Mouse (Mus musculus) neural tube, embryonic 14.5 days (tissue): Measurements from ENCODE around the gene Nedd9. TPM values are rescaled to one million over a fixed set of nuclear protein-coding genes. Genes with fewer than 3 reads are reported as not detected.

ENCODE experiments used
- ATAC-seq: fragments of 200-750 bp; cut with Nextera tagmentation; 2 replicates; pipeline ENCODE4 v1.8.0; 2017; ENCODE audit warnings: low read depth, mild to moderate bottlenecking, moderate TSS enrichment, moderate library complexity
- H3K27ac ChIP-seq: fragments of 300-500 bp; sonication (generic); 2 replicates; pipeline ENCODE4 v1.5.1; 2014; ENCODE audit warnings: low read depth, mild to moderate bottlenecking, control low read depth, low read length, moderate library complexity, mixed read lengths
- H3K27me3 ChIP-seq: fragments of 300-500 bp; sonication (generic); 2 replicates; pipeline ENCODE4 v1.6.1; 2014; ENCODE audit warnings: low read length; ENCODE audit not compliant: control insufficient read depth, insufficient read depth
- H3K36me3 ChIP-seq: fragments of 300-500 bp; sonication (generic); 2 replicates; pipeline ENCODE4 v1.6.1; 2014; ENCODE audit warnings: low read length, mixed read lengths; ENCODE audit not compliant: control insufficient read depth, insufficient read depth
- H3K4me1 ChIP-seq: fragments of 300-500 bp; sonication (generic); 2 replicates; pipeline ENCODE4 v1.6.1; 2014; ENCODE audit warnings: low read length; ENCODE audit not compliant: control insufficient read depth, insufficient read depth
- H3K4me2 ChIP-seq: fragments of 300-500 bp; sonication (generic); 2 replicates; pipeline ENCODE4 v1.6.1; 2014; ENCODE audit warnings: mild to moderate bottlenecking, low read depth, low read length, control low read depth
- H3K4me3 ChIP-seq: fragments of 300-500 bp; sonication (generic); 2 replicates; pipeline ENCODE4 v1.5.1; 2014; ENCODE audit warnings: low read depth, low read length, control low read depth, mixed read lengths
- H3K9ac ChIP-seq: fragments of 300-500 bp; sonication (generic); replicated peaks from 2 replicates; pipeline ENCODE4 v1.6.1; 2014; ENCODE audit warnings: low read depth, mild to moderate bottlenecking, control low read depth, low read length, mixed read lengths
- H3K9me3 ChIP-seq: fragments of 300-500 bp; sonication (generic); 2 replicates; pipeline ENCODE4 v1.6.1; 2016; ENCODE audit warnings: low read length; ENCODE audit not compliant: control insufficient read depth
- WGBS: fragments of 180-500 bp; shearing (Covaris S2); extraction: QIAGEN DNeasy Blood & Tissue Kit; methylation state at CpG from one replicate; pipeline ENCODE4 v1.1.7; 2014; 5-methylcytosine and 5-hydroxymethylcytosine counted together
- polyA plus RNA-seq: library from polyadenylated mRNA; unstranded; fragments of >200 nt; fragmentation: Nextera tagmentation; extraction: Ambion mirVana; gene quantifications from 2 replicates; pipeline ENCODE4 v1.2.1, GENCODE M21; 2014

Gene Nedd9
- polyA plus RNA-seq, 1 experiment from 2014 or later, result 15.1 TPM

- Histone ChIP-seq H3K9me3 (no peaks in the 10 kb centered on the region), H3K27me3 (no peaks in the 10 kb centered on the region), H3K4me1 (no peaks in the 10 kb centered on the region; the same call in 1 of the 2 replicates), H3K9ac (no peak overlapping the region), H3K4me3 (no peak overlapping the region), H3K27ac (no peak overlapping the region), H3K36me3 (no peaks in the 10 kb centered on the region), H3K4me2 (no peak overlapping the region)
- WGBS, result 84% methylated on average over 7 of the region's 7 CpGs
- no peak for ATAC-seq
These were observed 155.4 kb downstream of the Nedd9 start for GRCm38 (mm10) chr13:41331671-41332340.

- no peaks in the 10 kb centered on the region; the same call in 1 of the 2 replicates for H3K4me1 ChIP-seq
- ATAC-seq, result no peak
- no peaks in the 10 kb centered on the region for H3K9me3 ChIP-seq
- no peak overlapping the region for H3K4me3 ChIP-seq
- H3K27ac ChIP-seq, result no peak overlapping the region
- no peak overlapping the region for H3K9ac ChIP-seq
- no peaks in the 10 kb centered on the region for H3K36me3 ChIP-seq
- 80% methylated on average over 11 of the region's 11 CpGs for WGBS
- H3K27me3 ChIP-seq, result no peaks in the 10 kb centered on the region
- H3K4me2 ChIP-seq, result no peak overlapping the region
These were observed 156.4 kb downstream of the Nedd9 start for GRCm38 (mm10) chr13:41330589-41331345.

DNA sequence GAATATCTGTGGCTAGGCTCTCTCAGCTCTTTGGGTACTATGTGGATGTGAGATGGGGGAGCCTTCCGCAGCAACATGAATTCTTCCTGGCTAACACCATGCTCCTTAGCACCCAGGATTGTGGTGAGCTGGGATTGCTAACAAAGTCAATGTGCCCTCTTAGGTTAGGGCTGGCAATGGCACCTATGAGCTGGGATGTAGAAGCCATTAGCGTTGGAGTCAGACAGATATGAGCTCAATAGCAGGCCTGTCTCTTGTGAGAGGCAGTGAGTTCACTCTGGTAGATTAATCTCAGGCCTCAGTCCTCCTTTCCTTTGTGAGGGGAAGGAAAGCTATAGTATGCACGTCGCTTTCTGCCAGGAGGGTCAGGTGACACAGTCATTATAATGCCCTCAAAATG is 157.1 kb downstream of the Nedd9 start:
- 85% methylated on average over 4 of the region's 4 CpGs for WGBS
- Histone ChIP-seq H3K4me1 (no peaks in the 10 kb centered on the region; the same call in 1 of the 2 replicates), H3K4me2 (no peak overlapping the region), H3K9ac (no peak overlapping the region), H3K27ac (no peak overlapping the region), H3K27me3 (no peaks in the 10 kb centered on the region), H3K9me3 (no peaks in the 10 kb centered on the region), H3K4me3 (no peak overlapping the region), H3K36me3 (no peaks in the 10 kb centered on the region)
- no peak for ATAC-seq

GRCm38 (mm10) chr13:41328481-41328880 is 158.7 kb downstream of the Nedd9 start:
- no peak for ATAC-seq
- Histone ChIP-seq H3K9ac (no peak overlapping the region), H3K36me3 (no peaks in the 10 kb centered on the region), H3K27ac (no peak overlapping the region), H3K27me3 (no peaks in the 10 kb centered on the region), H3K4me2 (no peak overlapping the region), H3K9me3 (no peaks in the 10 kb centered on the region), H3K4me1 (no peaks in the 10 kb centered on the region; the same call in 1 of the 2 replicates), H3K4me3 (no peak overlapping the region)
- WGBS, result 29% methylated on average over 2 of the region's 2 CpGs

DNA sequence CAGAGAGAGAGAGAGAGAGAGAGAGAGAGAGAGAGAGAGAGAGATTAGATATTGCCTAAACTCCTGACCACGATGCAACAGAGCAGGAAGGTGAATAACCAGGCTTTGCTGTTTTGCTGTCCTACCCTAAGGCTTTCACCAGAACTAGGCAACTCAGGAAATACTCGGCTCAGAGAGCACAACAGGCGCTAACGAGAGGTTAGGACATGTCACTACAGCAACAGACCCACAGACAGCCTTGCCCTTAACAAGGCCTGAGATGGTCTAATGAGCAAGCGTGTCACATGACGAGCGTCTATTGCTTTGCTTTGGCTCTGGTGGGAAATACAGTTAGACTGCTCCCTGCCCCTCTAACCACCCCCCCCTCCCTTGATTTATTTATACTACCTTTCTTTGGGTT is 159.6 kb downstream of the Nedd9 start:
- Histone ChIP-seq H3K4me2 (no peak overlapping the region), H3K27ac (no peak overlapping the region), H3K4me3 (no peak overlapping the region), H3K9ac (no peak overlapping the region), H3K4me1 (no peaks in the 10 kb centered on the region; the same call in 1 of the 2 replicates), H3K9me3 (no peaks in the 10 kb centered on the region), H3K27me3 (no peaks in the 10 kb centered on the region), H3K36me3 (no peaks in the 10 kb centered on the region)
- WGBS, result 57% methylated on average over 7 of the region's 7 CpGs
- no peak for ATAC-seq

DNA sequence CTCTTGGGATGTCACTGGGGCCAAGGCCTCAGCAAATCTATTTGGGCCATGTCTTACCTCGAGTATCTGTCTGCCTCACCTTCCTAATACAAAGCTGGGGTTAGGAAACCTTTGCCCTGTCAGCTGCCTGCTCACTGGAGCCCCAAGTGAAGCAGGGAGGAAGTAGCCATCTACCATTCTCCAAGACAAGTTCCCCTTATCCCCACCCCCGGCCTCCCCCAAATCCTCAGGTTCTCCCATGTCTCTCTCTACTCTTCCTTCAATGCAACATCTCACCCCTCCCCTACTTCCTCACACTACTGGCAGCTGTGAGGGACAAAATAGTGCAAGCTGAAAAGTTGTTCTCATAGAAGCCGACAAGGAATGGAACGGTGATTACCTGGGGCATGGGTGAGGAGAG is 161.0 kb downstream of the Nedd9 start:
- no peaks in the 10 kb centered on the region for H3K9me3 ChIP-seq
- no peak for ATAC-seq

DNA sequence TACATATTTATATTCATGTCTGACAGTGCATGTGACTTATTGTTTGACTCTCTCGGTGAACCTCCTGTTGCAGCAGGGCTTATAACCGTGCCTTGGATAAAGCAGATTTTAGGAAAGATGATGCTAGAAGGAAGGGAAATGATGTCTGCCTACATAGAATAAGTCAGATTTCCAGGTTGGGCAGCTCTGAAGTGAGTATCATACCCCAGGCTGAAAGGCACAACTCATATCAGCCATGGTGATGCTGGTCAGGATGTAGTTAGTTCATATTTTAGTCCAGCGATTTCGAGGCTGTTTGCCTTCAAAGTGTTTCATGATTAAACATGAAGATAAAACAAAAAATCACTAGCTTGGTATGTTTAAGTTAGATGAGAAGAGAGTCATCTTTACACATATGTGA is 161.8 kb downstream of the Nedd9 start:
- Histone ChIP-seq H3K9me3 (no peaks in the 10 kb centered on the region), H3K4me3 (no peak overlapping the region), H3K27ac (no peak overlapping the region), H3K9ac (no peak overlapping the region), H3K4me2 (no peak overlapping the region), H3K36me3 (no peaks in the 10 kb centered on the region), H3K4me1 (no peaks in the 10 kb centered on the region; the same call in 1 of the 2 replicates), H3K27me3 (no peaks in the 10 kb centered on the region)
- 82% methylated on average over 4 of the region's 4 CpGs for WGBS
- no peak for ATAC-seq

More for the DNA sequence above, 161.0 kb downstream of the Nedd9 start:
- Histone ChIP-seq H3K4me2 (no peak overlapping the region), H3K36me3 (no peaks in the 10 kb centered on the region), H3K9ac (no peak overlapping the region), H3K27me3 (no peaks in the 10 kb centered on the region), H3K27ac (no peak overlapping the region), H3K4me3 (no peak overlapping the region), H3K4me1 (no peaks in the 10 kb centered on the region; the same call in 1 of the 2 replicates)
- 93% methylated on average over 4 of the region's 4 CpGs for WGBS

GRCm38 (mm10) chr13:41324631-41325030 is 162.5 kb downstream of the Nedd9 start:
- no peaks in the 10 kb centered on the region for H3K9me3 ChIP-seq
- no peaks in the 10 kb centered on the region; the same call in 1 of the 2 replicates for H3K4me1 ChIP-seq
- no peak overlapping the region for H3K27ac ChIP-seq
- no peaks in the 10 kb centered on the region for H3K27me3 ChIP-seq
- 91% methylated on average over 4 of the region's 4 CpGs for WGBS
- ATAC-seq, result no peak
- H3K36me3 ChIP-seq, result no peaks in the 10 kb centered on the region
- H3K4me3 ChIP-seq, result no peak overlapping the region
- no peak overlapping the region for H3K4me2 ChIP-seq
- no peak overlapping the region for H3K9ac ChIP-seq

- Histone ChIP-seq H3K36me3 (peaks cover 4% of the 10 kb centered on the region; the same call in 1 of the 2 replicates), H3K9me3 (no peaks in the 10 kb centered on the region), H3K27me3 (no peaks in the 10 kb centered on the region), H3K4me2 (no peak overlapping the region), H3K4me1 (no peaks in the 10 kb centered on the region), H3K4me3 (no peak overlapping the region), H3K9ac (no peak overlapping the region), H3K27ac (peak overlapping the region; percentile 44; the same call in 1 of the 2 replicates)
- WGBS, result 70% methylated on average over 3 of the region's 3 CpGs
- ATAC-seq, result no peak
These were observed 165.7 kb downstream of the Nedd9 start for GRCm38 (mm10) chr13:41321433-41321832.
